ENCODE assay signal across 9 mouse cellular contexts in the genomic region with DNA sequence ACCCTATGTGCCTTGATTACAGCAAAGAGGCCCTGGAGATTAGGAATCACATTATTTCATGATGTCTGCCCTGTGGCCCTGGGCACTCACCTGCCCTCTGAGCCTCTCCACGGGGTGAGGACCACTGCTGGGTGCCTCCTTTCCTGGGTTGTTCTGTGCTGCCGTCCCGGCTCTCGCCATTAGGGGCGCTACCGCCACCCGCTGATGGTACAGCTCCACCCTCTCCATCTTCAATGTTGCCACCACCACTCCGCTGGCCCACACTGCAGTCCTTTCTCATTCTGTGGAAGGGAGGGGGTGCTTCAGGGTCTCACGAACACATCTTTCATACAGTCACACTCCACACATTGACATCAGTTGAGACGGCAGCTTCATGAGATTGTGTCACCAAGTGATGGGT. TPM values are rescaled to one million over a fixed set of nuclear protein-coding genes. Genes with fewer than 3 reads are reported as not detected.
DNase-seq lines count a peak whose midpoint lies in the region; ATAC-seq and TF ChIP-seq lines count a peak whose summit lies in the region.
"Had no signal": no experiment of that assay in that cellular context is flagged by ENCODE, and none has a peak within 500 bp of the region (broad histone marks: within the 10 kb centered on the region; RNA-seq: fewer than 3 reads in every experiment).

No protein-coding gene starts in this region.

- H3K4me1 ChIP-seq in intestine, postnatal 0 days (replicated peaks; ENCODE audit: control insufficient read depth, insufficient read depth, low read length): no peaks in the 10 kb centered on the region
- H3K4me1 ChIP-seq in intestine, embryonic 16.5 days (ENCODE audit: control insufficient read depth, insufficient read depth, low read length): 0 out of 2 replicates have a peak, but pooled peaks cover 4% of the 10 kb centered on the region
- peaks cover 19% of the 10 kb centered on the region for H3K4me1 ChIP-seq in liver, embryonic 13.5 days (replicated peaks)

- no peak overlapping the region for H3K27ac ChIP-seq in intestine, postnatal 0 days (ENCODE audit: low read depth, low read length)
- H3K27ac ChIP-seq in intestine, embryonic 16.5 days (ENCODE audit: low read length): no peak overlapping the region
- H3K27ac ChIP-seq in liver, embryonic 13.5 days: no peak overlapping the region
- H3K27ac ChIP-seq: neural tube, embryonic 13.5 days had no signal

- peak; percentile 70 for TF ChIP-seq CTCF in intestine, postnatal 0 days (IDR thresholded peaks at IDR 0.05; ENCODE audit: low read depth)

- H3K9me3 ChIP-seq in intestine, postnatal 0 days (ENCODE audit: control insufficient read depth): no peaks in the 10 kb centered on the region
- H3K9me3 ChIP-seq in intestine, embryonic 16.5 days (ENCODE audit: control insufficient read depth, low read length): no peaks in the 10 kb centered on the region
- no peaks in the 10 kb centered on the region for H3K9me3 ChIP-seq in liver, embryonic 13.5 days (replicated peaks)

- H3K4me3 ChIP-seq in intestine, postnatal 0 days (ENCODE audit: low read depth, low read length): no peak overlapping the region
- H3K4me3 ChIP-seq in intestine, embryonic 16.5 days (ENCODE audit: low read length): no peak overlapping the region
- no peak overlapping the region for H3K4me3 ChIP-seq in liver, embryonic 13.5 days (replicated peaks)
- H3K4me3 ChIP-seq: neural tube, embryonic 13.5 days had no signal

- DNase-seq in adrenal gland, adult 2 months: peak; percentile 27
- DNase-seq in adrenal gland, postnatal 4 days (ENCODE audit: low spot score in 2 of 2): no peak
- peak; percentile 54 for DNase-seq in ES-CJ7 (ENCODE audit: low read depth, low spot score)
- peak; percentile 22 for DNase-seq in liver, embryonic 13.5 days
- DNase-seq in spleen, postnatal 10 days (ENCODE audit: low spot score in 2 of 2): peak; percentile 49 to 77
- no peak for DNase-seq in yolk sac, embryonic 10.5 days (ENCODE audit: low spot score)

- no peaks in the 10 kb centered on the region for H3K36me3 ChIP-seq in intestine, postnatal 0 days (ENCODE audit: control insufficient read depth, insufficient read depth)
- no peaks in the 10 kb centered on the region for H3K36me3 ChIP-seq in intestine, embryonic 16.5 days (ENCODE audit: control insufficient read depth, insufficient read depth, low read length)
- no peaks in the 10 kb centered on the region for H3K36me3 ChIP-seq in liver, embryonic 13.5 days

- no peaks in the 10 kb centered on the region for H3K27me3 ChIP-seq in intestine, postnatal 0 days (replicated peaks; ENCODE audit: control insufficient read depth, insufficient read depth, low read length)
- H3K27me3 ChIP-seq in intestine, embryonic 16.5 days (replicated peaks; ENCODE audit: control insufficient read depth, insufficient read depth, low read length): no peaks in the 10 kb centered on the region
- no peaks in the 10 kb centered on the region for H3K27me3 ChIP-seq in liver, embryonic 13.5 days
- H3K27me3 ChIP-seq: neural tube, embryonic 13.5 days had no signal

- H3K9ac ChIP-seq in intestine, postnatal 0 days (ENCODE audit: low read depth, low read length): no peak overlapping the region
- no peak overlapping the region for H3K9ac ChIP-seq in intestine, embryonic 16.5 days (ENCODE audit: low read depth, low read length)
- H3K9ac ChIP-seq in liver, embryonic 13.5 days: no peak overlapping the region
- H3K9ac ChIP-seq: neural tube, embryonic 13.5 days had no signal

- WGBS in intestine, postnatal 0 days: 54% methylated on average over 10 of the region's 10 CpGs
- WGBS in intestine, embryonic 16.5 days: 55% methylated on average over 10 of the region's 10 CpGs
- 40% methylated on average over 10 of the region's 10 CpGs for WGBS in liver, embryonic 13.5 days (ENCODE audit: insufficient replicate concordance)

- ATAC-seq in intestine, postnatal 0 days: no peak
- ATAC-seq in intestine, embryonic 16.5 days: no peak
- ATAC-seq in liver, embryonic 13.5 days (ENCODE audit: low read depth): no peak

- H3K4me2 ChIP-seq in intestine, postnatal 0 days (replicated peaks; ENCODE audit: low read depth): no peak overlapping the region
- no peak overlapping the region for H3K4me2 ChIP-seq in intestine, embryonic 16.5 days (ENCODE audit: low read depth, low read length)
- no peak overlapping the region for H3K4me2 ChIP-seq in liver, embryonic 13.5 days
- H3K4me2 ChIP-seq: neural tube, embryonic 13.5 days had no signal

RNA-seq across cellular contexts. Expression of a gene that starts 29.3 kb away (rescaled TPM):
- 10 to 100 TPM; 17.2 to 19.2 TPM for total RNA-seq in adrenal gland, adult 2 months (2021)
- polyA plus RNA-seq in adrenal gland, adult 2 months (2012; rRNA removed): 30.4 and 31.5 TPM in 2 replicates
- total RNA-seq in adrenal gland, postnatal 4 days (2021): 10 to 100 TPM; 22.5 to 24.4 TPM
- 23.9 and 26.3 TPM in 2 replicates for polyA plus RNA-seq in intestine, postnatal 0 days (2015; fragmentation: Nextera tagmentation; extraction: Ambion mirVana)
- 30.8 and 32.9 TPM in 2 replicates for polyA plus RNA-seq in intestine, embryonic 16.5 days (2015; fragmentation: Nextera tagmentation; extraction: Ambion mirVana)
- polyA plus RNA-seq in liver, embryonic 13.5 days (2015; fragmentation: Nextera tagmentation; extraction: Ambion mirVana): 16.8 and 17.7 TPM in 2 replicates

Comparison
In these comparisons a context has a peak if more than half of its experiments do, and no peak if none do; other contexts are left out.
1. DNase-seq: peak in adrenal gland, adult 2 months (single experiment), ES-CJ7 (single experiment), liver, embryonic 13.5 days (single experiment) and spleen, postnatal 10 days (2 of 2); none in adrenal gland, postnatal 4 days (0 of 2) and yolk sac, embryonic 10.5 days (single experiment).